Mouse (Mus musculus) embryo, embryonic 9.5 days (tissue): ENCODE results near the gene Safb2.
A peak's percentile ranks its signal among the peaks of the same experiment; 100 is the strongest.

Experiments
- DNase-seq: peaks from one replicate; pipeline ENCODE4 v3.0.0-alpha.2; 2017; ENCODE audit errors: extremely low spot score

Gene Safb2

DNA sequence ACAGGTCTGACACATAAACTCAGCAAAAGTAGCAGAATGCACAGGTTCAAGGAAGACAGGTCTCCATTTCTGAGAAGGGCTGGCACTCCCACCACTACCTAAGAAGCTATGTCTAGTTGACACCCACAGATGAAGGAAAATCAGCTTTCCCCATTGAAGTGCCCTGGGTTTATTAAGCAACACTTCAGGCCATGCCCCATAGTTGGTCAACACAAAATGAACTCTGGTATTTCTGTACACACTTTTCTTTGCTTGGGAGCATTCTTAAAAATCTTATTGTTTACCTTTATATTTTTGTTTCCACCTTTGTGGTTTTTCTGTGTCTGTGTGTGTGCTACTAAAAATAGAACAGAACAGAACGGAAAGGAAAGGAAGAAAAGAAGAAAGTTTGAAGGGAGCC, 24.3 kb downstream of the Safb2 start:
- DNase-seq, result no peak

DNA sequence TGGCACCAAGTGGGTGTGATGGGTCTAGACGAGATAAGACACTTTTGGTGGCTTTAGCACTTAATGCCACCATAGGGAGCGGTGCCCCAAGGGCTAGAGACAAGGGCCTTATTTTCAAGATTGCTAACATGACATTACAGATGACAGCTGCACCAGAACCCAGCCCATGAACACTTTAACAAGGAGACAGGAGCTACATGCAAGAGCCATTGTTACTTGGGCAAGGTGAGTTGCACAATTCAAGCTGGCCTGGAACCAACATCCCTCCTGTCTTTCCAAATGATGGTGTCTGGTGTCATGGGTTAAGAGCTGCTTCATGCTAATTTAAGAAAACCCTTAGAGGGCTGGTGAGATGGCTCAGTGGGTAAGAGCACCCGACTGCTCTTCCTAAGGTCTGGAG, 25.0 kb downstream of the Safb2 start:
- DNase-seq, result no peak

DNA sequence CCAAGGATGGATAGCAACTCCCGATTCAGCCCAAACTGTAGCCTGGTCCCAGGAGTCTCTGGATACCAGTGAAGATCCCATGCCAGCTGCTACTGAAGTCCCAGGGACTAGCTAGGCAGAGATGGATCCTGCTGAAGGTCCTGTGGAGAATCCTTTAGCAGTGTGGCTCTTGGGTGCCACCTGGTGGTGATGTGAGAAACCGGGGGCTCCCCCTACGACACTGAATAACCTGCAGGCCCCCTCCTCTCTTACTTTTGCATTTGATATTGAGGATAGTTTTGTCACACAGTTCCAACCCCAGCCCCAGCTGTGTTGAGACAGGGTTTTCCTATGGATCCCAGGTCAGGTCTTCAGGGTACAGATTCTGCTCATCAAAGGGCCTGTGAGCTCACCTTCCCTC, 25.9 kb downstream of the Safb2 start:
- DNase-seq, result peak; percentile 72

DNA sequence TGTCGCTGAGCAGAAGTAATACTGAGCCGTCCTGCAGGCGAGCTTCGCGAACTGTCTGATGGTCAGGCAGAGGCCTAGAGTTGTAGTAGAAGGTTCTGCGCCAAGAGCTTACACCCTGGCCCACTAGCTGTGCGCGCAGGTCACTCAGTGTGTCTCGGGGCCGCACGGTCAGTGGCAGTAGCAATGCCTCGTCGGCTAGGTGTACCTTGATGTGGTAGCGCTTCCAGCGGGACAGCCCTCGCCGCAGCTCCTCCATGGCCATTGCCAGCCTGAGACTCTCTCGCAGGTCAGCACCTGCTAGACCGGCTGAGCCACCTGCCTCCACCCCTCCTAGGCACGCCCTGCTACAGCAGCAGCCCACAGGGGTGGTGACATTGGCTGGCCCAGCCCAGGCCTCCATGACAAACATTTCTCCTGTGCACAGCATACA, 30.2 kb downstream of the Safb2 start, which contains the start of gene Gm20219:
TSS of gene Gm20219 (minus strand) at position 266 of the 430 bp plus-strand sequence.
- DNase-seq, result no peak

DNA sequence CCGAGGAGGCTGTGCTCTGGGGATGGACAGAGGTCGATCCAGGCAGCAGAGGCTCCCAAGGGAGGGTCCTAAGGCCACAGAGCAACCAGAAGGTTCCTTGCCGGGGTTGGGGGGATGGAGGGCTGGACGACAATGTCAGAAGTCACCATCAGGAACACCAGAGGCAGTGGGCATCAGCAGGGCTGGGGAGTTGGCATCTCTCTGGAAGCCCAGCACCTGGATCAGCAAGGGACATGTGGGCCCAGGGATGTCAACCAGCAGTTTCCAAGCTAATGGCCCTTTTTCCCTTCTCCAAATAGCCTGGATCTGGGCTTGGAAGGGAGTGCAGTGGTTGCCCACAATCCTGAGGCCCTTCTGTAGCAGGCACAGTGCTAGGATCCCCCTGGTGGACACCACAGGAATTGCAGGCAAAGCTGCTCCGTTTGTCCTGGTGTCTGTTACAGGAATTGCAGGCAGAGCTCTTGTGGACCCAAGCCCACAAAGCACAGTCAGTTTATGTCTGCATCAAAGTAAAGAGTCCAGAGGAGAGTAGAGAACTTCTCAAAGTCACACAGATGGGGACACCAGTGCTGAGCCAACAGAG, 31.5 kb downstream of the Safb2 start:
- peak; percentile 77 for DNase-seq

DNA sequence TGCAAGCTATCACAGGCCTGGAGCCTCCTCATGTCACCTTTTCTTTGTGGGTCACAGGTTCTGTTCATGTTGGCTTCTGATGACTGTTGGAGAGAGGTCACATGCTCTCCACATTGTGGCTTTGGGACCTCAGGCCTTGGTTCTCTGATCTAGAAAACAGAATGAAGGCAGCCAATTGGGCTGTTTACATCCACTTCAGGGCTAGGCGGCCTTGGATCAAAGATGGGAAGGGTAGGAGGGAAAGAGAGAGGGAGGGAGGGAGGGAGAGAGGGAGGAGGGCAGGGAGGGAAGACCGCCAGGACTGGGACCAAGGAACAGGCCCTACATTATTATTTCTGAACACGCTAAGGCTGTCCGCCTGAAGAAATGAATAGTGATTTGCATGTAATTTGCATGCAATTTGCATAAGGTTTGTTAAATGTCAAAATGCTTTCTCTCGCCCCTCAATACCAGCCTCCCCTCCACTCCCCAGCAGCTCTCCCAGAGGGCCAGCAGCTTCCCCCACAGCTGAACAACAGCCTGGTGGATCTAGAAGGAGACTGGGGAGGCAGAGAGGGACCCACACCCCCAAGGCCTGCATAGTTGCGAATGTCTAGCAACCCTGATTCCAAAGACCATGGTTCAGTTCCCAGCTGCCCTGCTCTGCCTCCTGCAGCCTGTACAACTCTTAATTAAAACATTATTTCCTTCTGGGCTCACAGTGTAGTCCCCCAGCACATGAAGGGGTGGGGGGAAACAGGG, 32.4 kb downstream of the Safb2 start:
- no peak for DNase-seq

DNA sequence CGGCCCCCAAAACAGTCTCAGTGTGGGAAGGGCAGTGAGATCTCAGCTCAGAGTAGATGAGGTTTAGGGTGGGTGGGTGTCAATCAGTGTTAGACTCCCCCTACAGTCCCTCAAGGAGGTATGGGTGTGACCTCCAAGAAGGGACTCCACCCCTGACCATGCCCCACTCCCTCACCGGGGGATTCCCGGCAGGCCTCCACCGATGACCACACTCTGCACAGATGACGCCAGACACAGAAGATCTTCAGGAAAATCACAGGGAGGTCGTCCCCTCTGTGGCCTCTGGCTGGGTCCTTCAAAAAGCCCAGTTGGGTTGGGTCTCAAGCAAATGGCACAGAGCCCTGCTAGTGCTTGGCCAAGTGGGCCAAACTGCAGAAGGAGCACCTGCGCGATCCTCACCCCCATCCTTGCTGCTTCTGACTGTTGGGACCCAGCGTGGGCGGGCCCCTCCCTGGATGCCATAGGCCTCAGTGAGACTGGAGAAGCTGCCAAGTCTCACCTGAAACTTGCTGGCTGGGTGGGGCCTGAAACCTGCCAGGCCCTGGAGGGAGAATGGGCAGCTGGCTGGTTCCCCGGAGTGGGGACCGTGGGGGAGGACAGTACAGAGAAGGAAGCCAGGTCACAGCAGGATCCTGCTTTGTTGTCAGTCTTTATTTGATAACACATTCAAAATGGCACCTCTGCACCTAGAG, 33.5 kb downstream of the Safb2 start:
- DNase-seq, result no peak

DNA sequence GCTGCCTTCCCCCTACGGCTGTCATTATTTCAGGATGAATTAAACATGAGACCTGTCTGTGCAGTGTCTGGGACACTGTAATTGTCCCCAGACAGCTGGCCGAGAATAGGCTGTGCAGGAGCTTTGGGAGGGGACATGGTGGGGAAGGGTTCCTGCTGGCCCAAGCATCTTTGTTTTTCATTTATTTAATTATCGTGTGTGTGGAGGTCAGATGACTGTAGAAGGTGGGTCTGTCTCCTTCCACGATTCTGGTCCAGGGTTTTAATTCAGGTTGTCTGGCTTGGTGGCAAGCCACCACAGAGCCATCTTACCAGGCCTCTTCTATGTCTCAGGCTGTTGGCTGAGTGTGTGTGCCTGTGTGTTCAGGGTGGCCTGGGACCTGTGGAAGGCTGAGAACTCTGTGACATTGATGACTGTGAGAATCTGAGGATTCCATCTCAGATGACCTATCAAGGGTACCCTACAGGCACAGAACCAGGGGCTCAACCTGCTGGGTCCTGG, 35.7 kb downstream of the Safb2 start:
- DNase-seq, result no peak

DNA sequence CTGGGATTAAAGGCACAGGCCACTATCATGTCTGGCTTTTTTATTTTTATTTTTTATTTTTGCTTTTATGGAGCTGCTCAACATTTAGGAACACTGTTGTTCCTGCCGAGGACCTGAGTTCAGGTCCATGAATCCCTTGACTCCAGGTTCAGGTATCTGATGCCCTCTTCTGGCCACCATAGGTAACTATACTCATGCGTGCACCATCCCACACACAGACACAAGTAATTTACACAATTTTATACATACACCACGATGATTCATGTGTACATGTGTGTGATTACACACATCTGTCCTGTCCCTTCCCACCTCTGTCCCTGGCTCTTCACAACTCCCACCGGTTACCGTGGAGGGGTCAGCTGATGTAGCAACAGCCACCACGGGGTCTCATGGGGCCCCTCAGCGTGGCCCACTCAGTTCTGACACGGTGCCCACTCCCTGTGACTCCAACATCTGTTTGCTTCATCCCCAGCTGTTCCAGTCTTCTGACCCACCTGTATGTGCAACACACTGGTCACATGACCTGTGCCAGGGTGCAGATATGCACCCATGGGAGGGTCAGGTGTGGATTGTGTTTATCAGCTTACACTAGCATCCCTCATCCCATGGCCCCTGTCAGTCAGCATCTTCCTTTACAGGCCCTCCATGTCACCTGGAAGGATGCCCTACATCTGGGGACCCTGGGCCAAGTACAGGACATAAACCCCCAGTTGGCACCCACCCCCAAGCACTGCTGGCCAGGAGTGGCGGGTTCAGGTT, 36.4 kb downstream of the Safb2 start:
- no peak for DNase-seq

DNA sequence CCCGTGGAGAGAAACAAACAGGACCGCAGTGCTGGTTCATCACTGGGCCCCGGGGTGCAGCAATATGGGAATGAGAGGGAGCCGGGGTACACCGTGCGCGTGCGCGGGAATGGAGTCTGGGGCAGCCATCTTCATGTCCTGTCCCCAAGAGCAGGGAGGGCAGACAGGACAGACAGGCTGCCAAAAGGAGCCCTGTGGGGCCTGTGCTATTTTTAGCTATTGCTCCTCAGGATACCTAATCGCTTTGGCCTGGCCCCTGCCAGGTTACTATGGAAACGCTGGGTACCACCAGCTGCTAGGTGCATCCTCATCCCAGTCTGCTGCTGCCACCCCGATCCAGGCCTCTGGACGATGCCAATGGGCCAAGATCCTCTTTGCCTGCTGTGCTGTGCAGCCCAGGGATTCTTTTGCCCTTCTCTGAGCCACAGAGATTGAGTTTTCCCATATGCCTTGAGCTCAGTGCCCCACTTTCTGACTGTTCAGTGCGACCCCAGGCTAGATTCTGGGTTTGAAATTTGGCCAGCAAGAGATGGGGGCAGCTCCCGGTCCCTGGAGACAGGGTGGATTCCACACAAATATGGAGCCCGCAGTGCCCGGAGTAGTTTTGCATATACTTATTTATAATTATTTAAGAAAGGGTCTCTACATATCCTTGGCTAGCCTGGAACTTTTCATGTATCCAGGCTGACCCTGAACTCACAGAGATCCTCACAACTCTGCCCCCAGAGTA, 37.1 kb downstream of the Safb2 start:
- no peak for DNase-seq

DNA sequence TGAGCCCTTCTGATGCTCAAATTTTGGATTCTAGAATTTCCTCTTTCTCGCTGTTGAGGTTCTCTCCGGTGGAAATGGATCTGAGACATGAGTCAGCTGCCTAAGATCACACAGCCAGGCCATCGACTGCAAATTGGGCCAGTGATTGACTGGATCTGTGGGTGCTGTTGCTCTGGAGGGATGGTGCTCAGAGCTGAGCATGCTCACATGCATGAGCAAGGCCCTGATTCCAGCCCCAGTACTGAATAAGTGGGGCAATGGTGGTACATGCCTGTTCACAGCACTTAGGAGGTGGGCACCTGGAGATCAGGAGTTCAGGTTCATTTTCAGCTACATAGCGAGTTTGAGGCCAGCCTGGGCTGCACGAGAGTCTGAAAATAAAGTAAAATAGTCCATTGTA, 37.8 kb downstream of the Safb2 start:
- DNase-seq, result no peak

DNA sequence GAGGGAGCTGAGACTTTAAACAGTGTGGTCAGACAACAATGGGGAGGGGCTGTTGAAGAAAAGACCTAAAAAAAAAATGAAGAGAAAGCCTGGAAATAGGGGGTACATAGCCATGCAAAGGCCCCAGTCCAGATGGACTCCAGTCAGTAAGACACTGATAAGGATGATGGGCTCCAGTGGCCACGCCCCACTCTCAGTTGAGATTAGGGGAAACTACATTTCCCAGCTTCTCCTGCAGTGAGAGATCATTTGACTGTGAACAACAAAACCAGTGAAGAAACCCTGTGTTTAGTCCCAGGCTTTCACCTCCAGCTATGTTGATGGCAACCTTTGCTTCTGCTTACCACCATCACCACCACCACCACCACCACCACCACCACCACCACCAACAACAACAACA, 38.4 kb downstream of the Safb2 start:
- no peak for DNase-seq

DNA sequence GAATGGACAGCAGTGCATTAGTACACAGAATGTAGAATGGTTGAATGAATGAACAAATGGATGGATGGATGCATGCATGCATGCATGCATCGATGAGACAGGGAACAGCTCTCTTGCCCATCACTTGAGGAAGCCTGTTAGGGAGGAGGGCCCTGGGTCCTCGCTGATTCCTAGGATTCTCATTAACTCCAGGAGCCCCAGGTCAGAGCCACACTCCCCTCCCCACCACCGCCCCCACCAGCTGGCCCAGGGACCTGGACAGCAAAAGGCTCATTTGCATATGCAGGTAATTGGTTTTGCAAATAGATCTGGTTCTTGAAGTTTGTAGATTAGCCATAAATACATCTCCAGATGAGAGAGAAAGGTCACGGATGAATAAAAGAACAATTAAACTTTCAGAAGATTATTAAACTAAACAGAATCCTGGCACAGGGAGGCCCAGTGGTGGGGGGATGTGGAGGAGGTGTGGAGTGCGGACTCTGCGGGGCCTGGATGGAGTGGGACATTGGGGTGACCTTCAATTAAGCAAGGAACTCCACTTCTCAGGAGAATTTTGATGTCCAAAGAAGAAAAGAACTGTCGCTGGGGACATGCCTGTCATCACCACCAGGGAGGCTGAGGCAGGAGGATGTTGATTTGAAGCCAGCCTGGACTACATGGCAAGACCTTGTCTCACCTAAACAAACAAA, 39.5 kb downstream of the Safb2 start:
- no peak for DNase-seq

DNA sequence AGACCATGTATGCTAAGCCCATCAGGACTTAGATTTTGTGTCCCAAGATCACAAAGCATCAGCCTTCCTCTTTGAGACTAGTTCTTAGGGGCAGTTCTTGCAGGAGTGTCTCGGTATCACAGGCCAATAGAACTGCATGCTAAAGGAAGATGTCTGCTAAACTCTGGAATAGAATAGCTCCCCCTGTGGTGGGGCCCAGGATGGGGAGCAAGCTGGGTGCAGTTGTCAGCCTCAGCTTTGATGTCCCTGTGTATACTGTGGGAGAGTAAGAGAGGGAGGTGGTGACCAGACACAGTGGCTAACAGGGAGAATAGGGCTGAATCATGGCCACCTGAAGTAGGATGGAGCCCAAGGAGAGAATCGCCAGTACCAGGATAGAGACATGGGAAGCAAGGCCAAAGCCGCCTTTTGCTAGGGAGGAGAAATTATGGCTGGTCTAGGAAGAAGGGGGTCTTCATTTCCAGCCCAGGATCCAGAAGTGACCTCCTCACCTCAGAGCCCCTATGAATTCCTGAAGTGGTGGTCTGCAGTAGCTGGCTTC, 40.6 kb downstream of the Safb2 start:
- no peak for DNase-seq

DNA sequence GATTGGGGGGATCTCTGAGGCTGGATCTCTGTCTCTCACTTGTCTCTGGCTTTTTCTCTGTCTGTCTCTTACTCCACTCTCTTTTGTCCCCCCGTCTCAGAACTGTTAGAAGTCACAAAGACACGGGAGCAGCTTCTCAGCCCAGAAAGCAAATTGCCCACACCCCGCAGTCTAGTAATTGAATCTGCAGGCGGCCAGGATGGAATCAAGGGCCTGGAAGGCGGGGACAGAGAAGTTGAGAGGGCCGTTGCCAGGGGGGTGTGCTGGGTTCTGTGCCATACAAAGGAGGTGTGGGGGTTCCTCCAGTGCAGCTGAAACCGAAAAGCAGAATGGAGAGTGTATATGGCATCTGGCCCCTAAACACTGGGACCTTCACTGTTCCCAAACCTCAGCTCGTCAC, 41.6 kb downstream of the Safb2 start:
- no peak for DNase-seq

DNA sequence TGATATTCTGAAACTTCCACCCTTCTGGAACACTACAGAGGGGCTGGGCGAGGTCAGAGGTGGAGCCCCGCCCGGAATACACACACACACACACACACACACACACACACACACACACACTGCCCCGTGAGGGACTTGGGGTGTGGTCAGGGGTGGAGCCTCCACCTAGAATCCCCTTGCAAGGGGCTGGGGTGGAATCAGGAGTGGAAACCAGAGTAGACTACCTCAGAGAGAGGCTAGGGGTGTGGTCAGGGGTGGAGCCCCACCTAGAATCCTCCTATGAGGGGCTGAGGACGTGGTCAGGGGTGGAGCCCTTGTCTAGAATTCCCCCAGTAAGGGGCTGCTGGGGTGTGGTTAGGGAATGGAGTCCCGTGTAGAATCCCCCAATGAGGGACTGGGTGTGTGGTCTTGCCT, 43.8 kb downstream of the Safb2 start:
- DNase-seq, result no peak

DNA sequence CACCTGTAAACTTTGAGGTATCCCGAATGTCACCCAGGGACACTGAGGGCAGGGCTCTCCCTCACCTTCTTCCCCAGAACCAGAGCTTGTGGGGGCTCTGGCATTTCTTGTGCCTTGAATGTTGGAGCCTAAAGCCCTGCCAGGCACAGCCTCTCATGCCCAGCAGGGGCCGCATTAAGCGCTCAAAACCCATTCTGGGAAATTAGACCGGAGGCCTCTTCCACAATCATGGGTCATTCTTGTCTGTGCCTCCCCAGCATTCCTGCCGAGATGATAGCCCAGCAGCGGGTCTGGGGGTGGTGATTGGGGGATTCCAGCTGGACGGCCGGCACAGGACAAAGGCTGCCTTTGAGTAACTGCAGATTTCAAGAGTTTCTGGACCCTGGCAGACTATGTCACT, 46.5 kb downstream of the Safb2 start:
- DNase-seq, result no peak

DNA sequence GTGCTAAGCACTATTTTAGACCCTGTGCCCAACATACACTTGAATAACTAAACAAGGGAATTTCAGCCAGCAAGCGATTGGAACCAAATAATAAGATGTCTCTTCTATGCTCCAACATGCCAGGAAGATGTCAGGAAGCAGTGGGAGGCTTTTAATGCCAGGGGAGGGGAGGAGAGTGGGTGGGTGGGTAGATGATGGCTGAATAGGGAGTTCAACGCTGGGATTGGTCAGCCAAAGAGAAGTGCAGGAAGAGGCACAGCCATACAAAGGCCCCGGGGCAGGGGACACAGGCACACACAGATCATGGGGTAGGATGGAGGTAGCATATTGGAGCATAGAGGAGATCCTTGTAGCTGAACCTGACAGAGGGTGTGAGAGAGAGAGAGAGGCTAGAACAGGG, 47.5 kb downstream of the Safb2 start:
- no peak for DNase-seq

DNA sequence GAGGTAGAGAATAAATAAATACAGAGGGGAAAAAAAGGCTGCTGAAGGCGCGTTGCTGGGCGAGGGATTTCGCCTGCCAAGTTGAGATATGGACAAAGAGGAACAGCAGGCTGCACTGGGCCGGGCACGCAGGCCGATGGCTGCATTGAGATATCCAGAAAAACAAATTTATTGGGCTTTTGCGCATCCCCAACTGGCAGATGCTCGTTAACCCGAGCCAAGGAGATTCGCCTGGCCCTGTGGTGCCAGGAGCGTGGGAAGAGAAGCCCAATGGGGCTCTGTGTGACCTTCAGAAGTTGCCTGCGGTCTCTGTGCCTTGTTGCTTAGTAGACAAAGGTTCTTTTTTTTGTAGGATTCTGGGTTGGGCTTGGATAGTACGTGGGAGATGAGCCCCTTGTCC, 48.2 kb downstream of the Safb2 start:
- DNase-seq, result no peak

DNA sequence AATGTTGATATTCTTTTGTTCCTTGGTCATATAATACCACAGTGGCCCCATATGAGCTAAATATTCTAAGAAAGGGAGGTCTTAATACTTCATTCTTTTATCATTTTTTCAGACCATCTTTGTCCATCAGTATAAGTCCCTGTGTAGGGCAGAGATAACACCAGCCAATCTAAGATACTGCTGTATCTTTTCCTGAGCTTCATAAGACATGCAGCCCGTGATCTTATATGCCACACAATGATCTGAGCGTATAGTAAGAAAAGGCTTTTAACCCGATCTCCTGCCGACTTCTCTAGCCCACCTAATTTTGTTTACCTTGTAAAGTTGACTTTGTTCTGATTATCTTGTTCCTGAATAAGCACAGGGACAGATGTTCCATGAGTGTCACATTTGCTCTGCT, 59.4 kb downstream of the Safb2 start:
- DNase-seq, result no peak

DNA sequence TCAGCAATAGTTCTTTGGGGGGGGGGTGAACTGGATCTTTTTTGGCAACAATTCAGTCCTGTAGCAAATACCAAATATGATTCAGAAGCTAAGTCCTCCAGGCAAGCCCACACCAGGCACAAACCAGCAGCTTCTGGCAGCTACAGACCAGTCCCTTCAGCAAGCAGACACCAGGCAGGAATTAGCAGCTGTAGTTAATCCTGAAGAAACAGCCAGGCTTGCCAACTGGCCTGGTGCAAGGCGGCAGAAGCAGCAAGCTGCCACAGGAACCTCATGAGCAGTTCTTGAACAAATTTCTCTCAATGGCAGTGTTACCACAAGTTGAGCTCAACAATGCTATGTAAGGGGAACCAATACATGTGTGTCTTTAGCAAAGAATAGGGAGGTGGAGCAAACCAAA, 61.6 kb downstream of the Safb2 start:
- no peak for DNase-seq
